Mouse (Mus musculus) adrenal gland, postnatal 25 days (tissue): ENCODE measurements around the gene Tesmin. TPM values are rescaled to one million over a fixed set of nuclear protein-coding genes. Genes with fewer than 3 reads are reported as not detected.

Experiments
- DNase-seq: peaks from one replicate; pipeline ENCODE4 v3.0.0; 2021; ENCODE audit warnings: mixed read lengths
- total RNA-seq: library from RNA; stranded (reverse); gene quantifications from 2 replicates; pipeline ENCODE4 v1.2.3, GENCODE M21; 2021

The Tesmin gene
- total RNA-seq, 1 experiment from 2014 or later: 0.97 TPM

- DNase-seq: no peak
Observed at GRCm38 (mm10) chr19:3447348-3447747, 58.7 kb downstream of the Tesmin start.

GRCm38 (mm10) chr19:3449248-3449647 lies 60.6 kb downstream of the Tesmin start:
- no peak for DNase-seq

- DNase-seq: no peak
Observed at GRCm38 (mm10) chr19:3450714-3451113, 62.1 kb downstream of the Tesmin start.

GRCm38 (mm10) chr19:3451170-3451569 lies 62.5 kb downstream of the Tesmin start:
- peak; percentile 35 for DNase-seq

- DNase-seq: no peak
Observed at GRCm38 (mm10) chr19:3451649-3452048, 63.0 kb downstream of the Tesmin start.

Other genes with a start within 250 kb of the Tesmin start
- 67.9 and 69.7 TPM in 2 replicates for gene Mrpl21, start 106.0 kb upstream of the Tesmin start, total RNA-seq
- gene Ighmbp2, start 105.8 kb upstream of the Tesmin start, total RNA-seq: 6.4 and 9.1 TPM in 2 replicates
- 392 and 423 TPM in 2 replicates for gene Cpt1a, start 66.5 kb upstream of the Tesmin start, total RNA-seq
- gene Gal, start 25.7 kb downstream of the Tesmin start, total RNA-seq: 37.1 and 44.4 TPM in 2 replicates
- 112 and 119 TPM in 2 replicates for gene Ppp6r3, start 186.9 kb downstream of the Tesmin start, total RNA-seq